Mouse (Mus musculus) thymus, adult 2 months (tissue): ENCODE data around the gene Ccdc152.

Experiments
- CTCF ChIP-seq: fragments of 200-500 bp; IDR thresholded peaks from 2 replicates; pipeline ENCODE4 v1.5.1; 2012; ENCODE audit warnings: mild to moderate bottlenecking, control low read depth, low read length, moderate library complexity, borderline replicate concordance; ENCODE audit not compliant: control insufficient read depth, poor library complexity, insufficient read depth; ENCODE audit errors: extremely low read depth
- POLR2A ChIP-seq: fragments of 200-500 bp; IDR thresholded peaks from 2 replicates; pipeline ENCODE4 v1.6.1; 2012; ENCODE audit warnings: mild to moderate bottlenecking, low read length, control low read depth, moderate library complexity; ENCODE audit not compliant: control insufficient read depth, poor library complexity, insufficient read depth; ENCODE audit errors: extremely low read depth

GRCm38 (mm10) chr15:3309856-3310255, 6.5 kb upstream of the Ccdc152 start:
- TF ChIP-seq POLR2A (no peak), CTCF (no peak)
